Comparison of ENCODE assay signal across 8 mouse cellular contexts in genomic region chr8:46618639-46619320, GRCm38 (mm10). TPM values are rescaled to one million over a fixed set of nuclear protein-coding genes. Genes with fewer than 3 reads are reported as not detected.
A peak's percentile ranks its signal among the peaks of the same experiment; 100 is the strongest.
DNase-seq lines count a peak whose midpoint lies in the region; ATAC-seq and TF ChIP-seq lines count a peak whose summit lies in the region.

No protein-coding gene starts in this region.

- no peaks in the 10 kb centered on the region for H3K27me3 ChIP-seq in hindbrain, embryonic 15.5 days
- no peaks in the 10 kb centered on the region for H3K27me3 ChIP-seq in midbrain, embryonic 11.5 days (ENCODE audit: control insufficient read depth, insufficient read depth, low read length)

- peaks cover 23% of the 10 kb centered on the region for H3K4me1 ChIP-seq in hindbrain, embryonic 15.5 days (replicated peaks)
- H3K4me1 ChIP-seq in midbrain, embryonic 11.5 days (ENCODE audit: control insufficient read depth, insufficient read depth, low read length) = peaks cover 21% of the 10 kb centered on the region

- peak; percentile 20 for DNase-seq in heart, adult 8-10 months (ENCODE audit: low spot score)
- no peak for DNase-seq in heart, postnatal 14 days
- peak; percentile 36 for DNase-seq in brain, embryonic 14.5 days (ENCODE audit: low read depth)
- DNase-seq in midbrain, embryonic 11.5 days (ENCODE audit: low spot score, missing footprints) = no peak
- DNase-seq in spleen, postnatal 36 days (ENCODE audit: low spot score in 2 of 2) = no peak
- DNase-seq in thymus, postnatal 14 days = no peak
- DNase-seq in right cerebral cortex, postnatal 25 days = no peak

- TF ChIP-seq CTCF in brain, embryonic 14.5 days (IDR thresholded peaks at IDR 0.05; ENCODE audit: borderline replicate concordance, extremely low read depth, insufficient read depth, insufficient read length) = no peak

- H3K4me3 ChIP-seq in hindbrain, embryonic 15.5 days = peak overlapping the region; percentile 79
- peak overlapping the region; percentile 77 for H3K4me3 ChIP-seq in midbrain, embryonic 11.5 days (ENCODE audit: low read depth, low read length)

- TF ChIP-seq POLR2A in brain, embryonic 14.5 days (IDR thresholded peaks at IDR 0.05; ENCODE audit: borderline replicate concordance, extremely low read depth, insufficient read depth, insufficient read length, poor library complexity, severe bottlenecking) = no peak

- peak overlapping the region; percentile 88 for H3K9ac ChIP-seq in hindbrain, embryonic 15.5 days
- H3K9ac ChIP-seq in midbrain, embryonic 11.5 days (ENCODE audit: low read length) = peak overlapping the region; percentile 92

- intact Hi-C loops in heart, postnatal 14 days (cut with DNase I) = no loop called here

- no peaks in the 10 kb centered on the region for H3K36me3 ChIP-seq in hindbrain, embryonic 15.5 days
- no peaks in the 10 kb centered on the region for H3K36me3 ChIP-seq in midbrain, embryonic 11.5 days (ENCODE audit: control insufficient read depth, insufficient read depth, low read length)

- WGBS in hindbrain, embryonic 15.5 days = under 1% methylated on average over 10 of the region's 10 CpGs
- 2% methylated on average over 10 of the region's 10 CpGs for WGBS in midbrain, embryonic 11.5 days

- H3K27ac ChIP-seq in hindbrain, embryonic 15.5 days (replicated peaks) = peak overlapping the region; percentile 94; the same call in 1 of the 2 replicates
- H3K27ac ChIP-seq in midbrain, embryonic 11.5 days (ENCODE audit: low read depth, low read length) = no peak overlapping the region

- peak overlapping the region; percentile 80 for H3K4me2 ChIP-seq in hindbrain, embryonic 15.5 days
- peak overlapping the region; percentile 96 for H3K4me2 ChIP-seq in midbrain, embryonic 11.5 days

- ATAC-seq in hindbrain, embryonic 15.5 days (ENCODE audit: low FRiP score, low read depth) = no peak
- no peak for ATAC-seq in midbrain, embryonic 11.5 days (ENCODE audit: low FRiP score)

- no peaks in the 10 kb centered on the region for H3K9me3 ChIP-seq in hindbrain, embryonic 15.5 days
- no peaks in the 10 kb centered on the region for H3K9me3 ChIP-seq in midbrain, embryonic 11.5 days (ENCODE audit: control insufficient read depth, low read length)

RNA-seq across cellular contexts. Expression of gene Casp3, which starts 1.7 kb away (rescaled TPM):
- 1 to 10 TPM; 1.8 to 3.7 (median 2.3) TPM for total RNA-seq in heart, adult 8-10 months (2022)
- total RNA-seq in heart, postnatal 14 days (2021) = 1 to 10 TPM; 6.3 to 7.6 TPM
- polyA plus RNA-seq in brain, embryonic 14.5 days (2012; rRNA removed) = 132 and 135 TPM in 2 replicates
- 196 and 204 TPM in 2 replicates for polyA plus RNA-seq in hindbrain, embryonic 15.5 days (2015; fragmentation: Nextera tagmentation; extraction: Ambion mirVana)
- polyA plus RNA-seq in midbrain, embryonic 11.5 days (2014; fragmentation: Nextera tagmentation; extraction: Ambion mirVana) = 151 and 165 TPM in 2 replicates

RNA-seq across cellular contexts. Expression of gene Primpol, which starts 1.8 kb away (rescaled TPM):
- total RNA-seq in heart, adult 8-10 months (2022) = 1 to 10 TPM; 1.4 to 2.0 (median 1.7) TPM
- total RNA-seq in heart, postnatal 14 days (2021) = 1 to 10 TPM; 3.0 to 3.6 TPM
- 2.8 and 5.0 TPM in 2 replicates for polyA plus RNA-seq in brain, embryonic 14.5 days (2012; rRNA removed)
- polyA plus RNA-seq in hindbrain, embryonic 15.5 days (2015; fragmentation: Nextera tagmentation; extraction: Ambion mirVana) = 7.4 and 8.8 TPM in 2 replicates
- polyA plus RNA-seq in midbrain, embryonic 11.5 days (2014; fragmentation: Nextera tagmentation; extraction: Ambion mirVana) = 8.6 and 11.6 TPM in 2 replicates

Comparison
In these comparisons a context has a peak if more than half of its experiments do, and no peak if none do; other contexts are left out.
1. DNase-seq: peak in heart, adult 8-10 months (single experiment) and brain, embryonic 14.5 days (single experiment); none in heart, postnatal 14 days (0 of 2), midbrain, embryonic 11.5 days (single experiment), spleen, postnatal 36 days (0 of 2), thymus, postnatal 14 days (single experiment) and right cerebral cortex, postnatal 25 days (single experiment).